Mouse (Mus musculus): ENCODE results near the gene 4921504E06Rik. TPM values are rescaled to one million over a fixed set of nuclear protein-coding genes. Genes with fewer than 3 reads are reported as not detected.

The 4921504E06Rik gene
- total and polyA plus RNA-seq, 2 experiments from 2014 or later, result not detected

- Histone ChIP-seq H3K36me3 (replicated peaks; ENCODE audit: control insufficient read depth, insufficient read depth, low read length) (no peaks in the 10 kb centered on the region), H3K27me3 (ENCODE audit: control insufficient read depth, insufficient read depth, low read length) (no peaks in the 10 kb centered on the region), H3K4me1 (ENCODE audit: control insufficient read depth, insufficient read depth) (no peaks in the 10 kb centered on the region), H3K4me2 (ENCODE audit: low read depth, low read length) (no peak overlapping the region), H3K4me3 (ENCODE audit: low read depth, low read length) (no peak overlapping the region), H3K27ac (ENCODE audit: low read depth) (no peak overlapping the region), H3K9ac (replicated peaks; ENCODE audit: low read depth, low read length) (no peak overlapping the region), H3K9me3 (replicated peaks; ENCODE audit: control insufficient read depth, low read length) (no peaks in the 10 kb centered on the region)
- TF ChIP-seq EP300 (IDR thresholded peaks at IDR 0.05; ENCODE audit: low read depth) (no peak), CTCF (IDR thresholded peaks at IDR 0.05; ENCODE audit: low read depth) (no peak)
- 88% methylated on average over 1 of the region's 1 CpGs for WGBS
- ATAC-seq (ENCODE audit: insufficient read depth, low read depth) (no peak), DNase-seq (ENCODE audit: low spot score) (no peak)
Observed at GRCm38 (mm10) chr2:19505744-19506143, 48.0 kb downstream of the 4921504E06Rik start.

DNA sequence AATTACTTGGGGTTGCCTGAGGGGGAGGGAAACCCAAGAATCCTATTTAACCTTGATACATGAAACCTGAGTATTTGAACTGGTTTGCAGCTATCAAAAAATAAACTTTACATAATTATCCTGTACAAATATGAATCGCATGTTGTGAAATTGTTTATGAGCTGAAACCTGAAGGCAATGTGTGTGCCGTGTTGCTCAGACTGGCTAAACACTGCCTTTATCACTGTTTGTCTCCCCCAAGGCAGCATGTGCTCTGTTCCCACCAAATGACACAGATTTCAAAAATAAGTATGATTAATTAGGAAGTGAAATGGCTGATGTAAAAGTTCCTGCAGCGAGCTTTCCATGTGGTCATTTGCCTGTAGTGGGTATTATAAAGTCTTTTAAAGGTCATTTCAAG, 63.5 kb downstream of the 4921504E06Rik start:
- WGBS, result 72% methylated on average over 3 of the region's 3 CpGs
- Histone ChIP-seq H3K4me1 (ENCODE audit: control insufficient read depth, insufficient read depth) (no peaks in the 10 kb centered on the region), H3K27me3 (ENCODE audit: control insufficient read depth, insufficient read depth, low read length) (no peaks in the 10 kb centered on the region), H3K36me3 (replicated peaks; ENCODE audit: control insufficient read depth, insufficient read depth, low read length) (no peaks in the 10 kb centered on the region), H3K9me3 (replicated peaks; ENCODE audit: control insufficient read depth, low read length) (no peaks in the 10 kb centered on the region), H3K27ac (ENCODE audit: low read depth) (no peak overlapping the region), H3K9ac (replicated peaks; ENCODE audit: low read depth, low read length) (no peak overlapping the region), H3K4me3 (ENCODE audit: low read depth, low read length) (no peak overlapping the region), H3K4me2 (ENCODE audit: low read depth, low read length) (no peak overlapping the region)
- TF ChIP-seq CTCF (IDR thresholded peaks at IDR 0.05; ENCODE audit: low read depth) (no peak), EP300 (IDR thresholded peaks at IDR 0.05; ENCODE audit: low read depth) (no peak)
- no peak for ATAC-seq (ENCODE audit: insufficient read depth, low read depth)
- DNase-seq (ENCODE audit: low spot score), result no peak

GRCm38 (mm10) chr2:19461940-19462339, 91.8 kb downstream of the 4921504E06Rik start:
- H3K27ac ChIP-seq (ENCODE audit: low read depth), result no peak overlapping the region
- H3K4me1 ChIP-seq (ENCODE audit: control insufficient read depth, insufficient read depth), result no peaks in the 10 kb centered on the region
- DNase-seq (ENCODE audit: low spot score) (no peak), ATAC-seq (ENCODE audit: insufficient read depth, low read depth) (no peak)
- H3K9me3 ChIP-seq (replicated peaks; ENCODE audit: control insufficient read depth, low read length), result no peaks in the 10 kb centered on the region
- TF ChIP-seq CTCF (IDR thresholded peaks at IDR 0.05; ENCODE audit: low read depth) (no peak), EP300 (IDR thresholded peaks at IDR 0.05; ENCODE audit: low read depth) (no peak)
- peaks cover 11% of the 10 kb centered on the region for H3K27me3 ChIP-seq (ENCODE audit: control insufficient read depth, insufficient read depth, low read length)
- no peak overlapping the region for H3K4me2 ChIP-seq (ENCODE audit: low read depth, low read length)
- WGBS, result 25% methylated on average over 2 of the region's 2 CpGs
- H3K9ac ChIP-seq (replicated peaks; ENCODE audit: low read depth, low read length), result no peak overlapping the region
- H3K4me3 ChIP-seq (ENCODE audit: low read depth, low read length), result no peak overlapping the region
- no peaks in the 10 kb centered on the region for H3K36me3 ChIP-seq (replicated peaks; ENCODE audit: control insufficient read depth, insufficient read depth, low read length)

DNA sequence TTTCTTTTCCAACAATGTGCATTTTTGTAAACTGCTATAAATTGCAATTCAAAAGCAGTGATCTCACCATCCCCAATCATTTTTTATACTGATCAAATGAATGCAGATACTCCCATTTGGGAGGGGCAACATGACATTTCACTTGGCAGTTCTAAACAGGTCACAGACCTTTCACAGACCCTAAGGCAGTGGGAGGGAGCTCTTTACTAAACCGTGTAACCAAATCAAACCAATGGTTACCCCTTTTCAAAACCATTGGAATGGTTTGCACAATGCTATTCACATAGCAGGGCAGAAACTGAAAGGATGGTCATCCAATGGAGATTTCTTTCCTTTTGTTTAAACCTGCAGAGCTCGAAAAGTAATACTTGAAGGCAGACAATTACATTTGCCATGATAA, 94.9 kb downstream of the 4921504E06Rik start:
- TF ChIP-seq CTCF (IDR thresholded peaks at IDR 0.05; ENCODE audit: low read depth) (no peak), EP300 (IDR thresholded peaks at IDR 0.05; ENCODE audit: low read depth) (no peak)
- Histone ChIP-seq H3K27ac (ENCODE audit: low read depth) (no peak overlapping the region), H3K4me1 (ENCODE audit: control insufficient read depth, insufficient read depth) (no peaks in the 10 kb centered on the region), H3K36me3 (replicated peaks; ENCODE audit: control insufficient read depth, insufficient read depth, low read length) (no peaks in the 10 kb centered on the region), H3K9me3 (replicated peaks; ENCODE audit: control insufficient read depth, low read length) (no peaks in the 10 kb centered on the region), H3K4me2 (ENCODE audit: low read depth, low read length) (no peak overlapping the region), H3K27me3 (ENCODE audit: control insufficient read depth, insufficient read depth, low read length) (peaks cover 42% of the 10 kb centered on the region), H3K4me3 (ENCODE audit: low read depth, low read length) (no peak overlapping the region), H3K9ac (replicated peaks; ENCODE audit: low read depth, low read length) (no peak overlapping the region)
- ATAC-seq (ENCODE audit: insufficient read depth, low read depth) (no peak), DNase-seq (ENCODE audit: low spot score) (no peak)
- 39% methylated on average over 2 of the region's 2 CpGs for WGBS

DNA sequence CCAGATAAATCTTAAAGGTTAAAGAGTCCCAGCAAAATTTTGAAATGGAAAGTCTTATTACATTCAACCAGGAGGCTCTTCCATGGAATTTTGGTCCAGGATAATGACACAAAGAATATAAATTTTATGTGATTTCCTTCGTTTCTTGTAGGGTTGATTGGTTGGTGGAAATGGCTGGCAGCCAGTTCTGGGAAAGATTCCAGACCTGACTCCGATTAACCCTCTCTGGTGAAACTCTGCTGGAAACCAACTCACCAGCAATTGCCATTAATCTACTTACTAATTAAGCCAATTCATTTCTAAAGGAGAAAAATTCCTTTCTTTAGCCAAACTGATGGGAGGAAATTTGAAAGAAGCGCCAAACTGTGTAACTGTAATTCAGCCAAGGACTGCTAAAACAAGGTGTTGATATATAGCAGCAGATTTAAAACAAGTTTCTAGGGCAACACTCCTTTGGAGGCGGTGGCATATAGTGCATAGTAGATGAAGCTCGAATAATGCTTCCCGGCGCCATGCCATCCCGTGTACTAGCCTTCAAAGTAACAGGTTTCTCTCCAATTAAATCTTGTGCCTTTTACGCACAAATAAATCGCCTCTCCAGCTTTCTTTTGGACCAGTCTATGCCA, 97.7 kb downstream of the 4921504E06Rik start:
- Histone ChIP-seq H3K4me1 (ENCODE audit: control insufficient read depth, insufficient read depth) (no peaks in the 10 kb centered on the region), H3K4me3 (ENCODE audit: low read depth, low read length) (no peak overlapping the region), H3K27me3 (ENCODE audit: control insufficient read depth, insufficient read depth, low read length) (peaks cover 70% of the 10 kb centered on the region), H3K4me2 (ENCODE audit: low read depth, low read length) (no peak overlapping the region), H3K9me3 (replicated peaks; ENCODE audit: control insufficient read depth, low read length) (no peaks in the 10 kb centered on the region), H3K36me3 (replicated peaks; ENCODE audit: control insufficient read depth, insufficient read depth, low read length) (no peaks in the 10 kb centered on the region), H3K27ac (ENCODE audit: low read depth) (no peak overlapping the region), H3K9ac (replicated peaks; ENCODE audit: low read depth, low read length) (no peak overlapping the region)
- TF ChIP-seq CTCF (IDR thresholded peaks at IDR 0.05; ENCODE audit: low read depth), result no peak
- no peak for TF ChIP-seq EP300 (IDR thresholded peaks at IDR 0.05; ENCODE audit: low read depth)
- DNase-seq (ENCODE audit: low spot score) (no peak), ATAC-seq (ENCODE audit: insufficient read depth, low read depth) (no peak)
- WGBS, result 17% methylated on average over 10 of the region's 10 CpGs

- H3K4me2 ChIP-seq (ENCODE audit: low read depth, low read length), result no peak overlapping the region
- TF ChIP-seq EP300 (IDR thresholded peaks at IDR 0.05; ENCODE audit: low read depth) (no peak), CTCF (IDR thresholded peaks at IDR 0.05; ENCODE audit: low read depth) (no peak)
- H3K27me3 ChIP-seq (ENCODE audit: control insufficient read depth, insufficient read depth, low read length), result peaks cover 77% of the 10 kb centered on the region
- H3K27ac ChIP-seq (ENCODE audit: low read depth), result no peak overlapping the region
- H3K36me3 ChIP-seq (replicated peaks; ENCODE audit: control insufficient read depth, insufficient read depth, low read length), result no peaks in the 10 kb centered on the region
- no peak overlapping the region for H3K9ac ChIP-seq (replicated peaks; ENCODE audit: low read depth, low read length)
- H3K9me3 ChIP-seq (replicated peaks; ENCODE audit: control insufficient read depth, low read length), result no peaks in the 10 kb centered on the region
- no peaks in the 10 kb centered on the region for H3K4me1 ChIP-seq (ENCODE audit: control insufficient read depth, insufficient read depth)
- H3K4me3 ChIP-seq (ENCODE audit: low read depth, low read length), result no peak overlapping the region
- DNase-seq (ENCODE audit: low spot score), result no peak
- no peak for ATAC-seq (ENCODE audit: insufficient read depth, low read depth)
- WGBS, result 12% methylated on average over 5 of the region's 5 CpGs
Observed at GRCm38 (mm10) chr2:19455228-19455627, 98.5 kb downstream of the 4921504E06Rik start.

Data from heart, postnatal 0 days (tissue).